Mouse (Mus musculus) kidney, embryonic 15.5 days (tissue): ENCODE measurements at regions not wholly inside any gene's neighbourhood (a gene's known extent, or its start where the extent isn't known, plus 50 kb on each side); places are given as distances from the start of the nearest gene placed in this dataset.

Source experiments
- ATAC-seq: fragments of 200-750 bp; cut with Nextera tagmentation; replicated peaks from 2 replicates; pipeline ENCODE4 v1.8.0; 2017; ENCODE audit warnings: moderate TSS enrichment; ENCODE audit not compliant: low FRiP score
- H3K27ac ChIP-seq: fragments of 300-500 bp; sonication (generic); 2 replicates; pipeline ENCODE4 v1.5.1; 2015; ENCODE audit warnings: mild to moderate bottlenecking, inconsistent platforms
- H3K27me3 ChIP-seq: fragments of 300-500 bp; sonication (generic); 2 replicates; pipeline ENCODE4 v1.6.1; 2015; ENCODE audit warnings: inconsistent platforms
- H3K36me3 ChIP-seq: fragments of 300-500 bp; sonication (generic); 2 replicates; pipeline ENCODE4 v1.6.1; 2015; ENCODE audit warnings: inconsistent platforms
- H3K4me1 ChIP-seq: fragments of 300-500 bp; sonication (generic); 2 replicates; pipeline ENCODE4 v1.6.1; 2015; ENCODE audit warnings: inconsistent platforms
- H3K4me2 ChIP-seq: fragments of 300-500 bp; sonication (generic); 2 replicates; pipeline ENCODE4 v1.6.1; 2015; ENCODE audit warnings: moderate library complexity, mild to moderate bottlenecking, inconsistent platforms
- H3K4me3 ChIP-seq: fragments of 300-500 bp; sonication (generic); replicated peaks from 2 replicates; pipeline ENCODE4 v1.5.1; 2015; ENCODE audit warnings: mild to moderate bottlenecking, inconsistent platforms
- H3K9ac ChIP-seq: fragments of 300-500 bp; sonication (generic); 2 replicates; pipeline ENCODE4 v1.6.1; 2015; ENCODE audit warnings: mild to moderate bottlenecking, inconsistent platforms
- H3K9me3 ChIP-seq: fragments of 300-500 bp; sonication (generic); replicated peaks from 2 replicates; pipeline ENCODE4 v1.6.1; 2016; ENCODE audit warnings: inconsistent platforms
- WGBS: fragments of 180-500 bp; shearing (Covaris S2); methylation state at CpG from one replicate; pipeline ENCODE4 v1.1.7; 2015; ENCODE audit warnings: mixed read lengths; 5-methylcytosine and 5-hydroxymethylcytosine counted together

DNA sequence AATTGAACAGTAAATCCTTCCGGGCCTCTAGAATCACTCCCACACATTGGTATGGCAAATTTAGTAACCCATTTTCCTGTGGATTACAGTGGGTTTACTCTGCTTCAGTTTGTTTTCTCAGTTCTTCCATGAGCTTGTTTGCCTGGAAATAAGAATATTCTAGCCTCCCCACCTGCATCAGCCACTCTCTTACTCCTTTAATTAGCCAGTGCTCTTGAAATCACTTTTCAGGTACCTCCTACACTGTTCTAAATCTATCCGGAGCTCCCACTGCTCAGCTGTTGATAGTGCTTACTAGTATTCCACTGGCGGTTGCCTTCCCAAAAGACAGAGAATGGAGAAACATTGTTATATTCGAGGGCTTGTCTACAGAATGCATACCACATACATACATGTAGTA lies 167.1 kb downstream of the Htr7 start:
- no peak overlapping the region for H3K4me2 ChIP-seq
- no peaks in the 10 kb centered on the region for H3K9me3 ChIP-seq
- H3K27ac ChIP-seq, result no peak overlapping the region
- no peaks in the 10 kb centered on the region for H3K4me1 ChIP-seq
- H3K4me3 ChIP-seq, result no peak overlapping the region
- no peaks in the 10 kb centered on the region for H3K27me3 ChIP-seq
- no peak overlapping the region for H3K9ac ChIP-seq
- no peak for ATAC-seq
- WGBS, result 68% methylated on average over 4 of the region's 4 CpGs
- no peaks in the 10 kb centered on the region for H3K36me3 ChIP-seq

DNA sequence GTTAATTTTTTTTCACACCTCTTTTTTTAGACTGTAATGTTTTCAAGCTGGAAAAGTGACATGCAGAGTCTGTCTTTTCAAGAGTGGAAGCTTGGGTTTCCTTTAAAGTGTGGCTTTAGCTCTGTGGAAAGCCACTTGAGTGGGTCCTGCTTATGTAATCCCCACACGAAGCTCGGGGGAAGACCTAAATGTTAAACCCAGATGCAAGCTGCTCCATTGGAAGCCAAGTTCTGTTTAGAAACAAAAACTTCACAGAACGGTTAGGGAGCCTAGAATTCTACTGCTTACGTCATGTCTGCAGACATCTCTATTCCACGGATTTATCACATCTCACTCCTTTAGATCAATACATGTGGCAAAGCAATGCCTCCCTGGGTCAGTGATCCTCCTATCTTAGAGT lies 171.0 kb downstream of the Htr7 start:
- H3K27ac ChIP-seq, result no peak overlapping the region
- H3K36me3 ChIP-seq, result no peaks in the 10 kb centered on the region
- H3K4me2 ChIP-seq, result no peak overlapping the region
- no peak overlapping the region for H3K9ac ChIP-seq
- H3K4me1 ChIP-seq, result no peaks in the 10 kb centered on the region
- H3K9me3 ChIP-seq, result no peaks in the 10 kb centered on the region
- WGBS, result 79% methylated on average over 5 of the region's 5 CpGs
- H3K27me3 ChIP-seq, result no peaks in the 10 kb centered on the region
- no peak overlapping the region for H3K4me3 ChIP-seq
- no peak for ATAC-seq

DNA sequence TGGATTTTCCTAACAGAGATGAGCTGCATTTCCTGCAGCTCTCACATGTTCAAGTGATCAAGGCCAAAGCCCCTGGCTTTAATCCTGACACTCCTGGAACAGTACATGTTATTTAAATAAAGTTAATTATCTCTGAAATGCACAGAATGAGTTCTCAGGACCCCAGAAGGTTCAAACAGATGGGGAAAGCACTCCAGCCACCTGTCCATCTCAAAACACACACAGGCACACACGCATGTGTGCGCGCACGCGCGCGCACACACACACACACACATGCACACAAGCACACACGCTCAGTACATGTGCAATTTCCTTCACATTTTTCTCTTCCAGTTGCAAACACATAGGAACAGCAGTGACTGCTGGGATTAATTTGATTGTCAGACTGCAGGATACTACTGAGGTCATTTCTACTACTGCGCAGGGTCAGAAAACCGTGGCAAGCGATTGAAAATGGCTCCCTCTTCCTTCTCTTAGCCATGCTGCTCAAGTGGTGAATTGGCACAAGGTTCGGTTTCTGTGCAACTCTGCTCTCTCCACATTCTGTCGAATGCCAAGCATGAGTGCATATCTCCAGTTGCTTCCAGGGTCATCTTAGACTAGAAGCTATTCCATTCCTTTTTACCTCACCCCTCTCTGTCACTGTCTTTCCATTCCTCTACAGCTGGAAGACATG lies 175.4 kb downstream of the Htr7 start:
- Histone ChIP-seq H3K36me3 (no peaks in the 10 kb centered on the region), H3K9ac (no peak overlapping the region), H3K4me1 (no peaks in the 10 kb centered on the region), H3K4me2 (no peak overlapping the region), H3K27me3 (no peaks in the 10 kb centered on the region), H3K4me3 (no peak overlapping the region), H3K9me3 (no peaks in the 10 kb centered on the region), H3K27ac (no peak overlapping the region)
- ATAC-seq, result no peak
- 89% methylated on average over 13 of the region's 13 CpGs for WGBS

DNA sequence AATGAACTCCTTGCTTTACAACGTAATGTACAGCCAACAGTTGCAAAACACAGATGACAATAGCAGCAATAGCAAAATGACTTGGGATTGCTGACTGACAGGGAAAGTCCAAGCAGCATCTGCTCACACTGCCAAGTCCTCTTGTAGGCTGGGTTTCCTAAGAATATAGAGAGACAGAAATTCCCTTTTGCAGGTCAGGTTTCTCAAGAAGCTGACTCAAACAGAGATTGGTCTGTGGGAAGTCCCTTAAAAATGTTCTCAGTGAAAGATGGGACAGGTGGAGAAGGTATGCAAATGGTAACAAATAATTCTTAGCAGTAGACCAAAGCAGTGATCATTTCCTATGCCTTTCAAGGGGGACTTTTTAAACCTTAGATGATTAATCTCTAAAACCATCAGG lies 181.8 kb downstream of the Htr7 start:
- Histone ChIP-seq H3K9ac (no peak overlapping the region), H3K27ac (no peak overlapping the region), H3K4me2 (no peak overlapping the region), H3K4me1 (no peaks in the 10 kb centered on the region), H3K27me3 (no peaks in the 10 kb centered on the region), H3K36me3 (no peaks in the 10 kb centered on the region), H3K4me3 (no peak overlapping the region), H3K9me3 (no peaks in the 10 kb centered on the region)
- 67% methylated on average over 1 of the region's 1 CpGs for WGBS
- no peak for ATAC-seq

DNA sequence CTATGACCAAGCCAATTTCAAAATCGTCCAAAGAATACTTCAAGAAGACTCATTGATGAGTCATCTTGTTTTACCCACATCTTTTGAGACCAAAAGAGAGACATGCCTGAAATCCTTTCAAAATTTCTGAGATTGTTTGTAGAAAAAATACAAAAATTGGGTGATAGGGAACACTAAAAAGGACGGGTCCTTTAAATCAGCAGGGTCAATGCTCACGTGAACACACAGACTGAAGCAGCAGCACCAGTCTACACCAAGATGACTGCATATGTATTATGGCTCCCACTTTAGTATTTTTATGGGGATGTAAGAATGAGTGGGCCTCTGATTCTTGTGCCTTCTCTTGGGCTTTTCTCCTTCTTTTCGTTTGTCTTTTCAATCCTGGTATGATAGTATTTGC lies 186.6 kb downstream of the Htr7 start:
- Histone ChIP-seq H3K27ac (no peak overlapping the region), H3K9me3 (no peaks in the 10 kb centered on the region), H3K4me2 (no peak overlapping the region), H3K9ac (no peak overlapping the region), H3K36me3 (no peaks in the 10 kb centered on the region), H3K27me3 (no peaks in the 10 kb centered on the region), H3K4me3 (no peak overlapping the region), H3K4me1 (no peaks in the 10 kb centered on the region)
- ATAC-seq, result no peak
- 82% methylated on average over 4 of the region's 4 CpGs for WGBS

DNA sequence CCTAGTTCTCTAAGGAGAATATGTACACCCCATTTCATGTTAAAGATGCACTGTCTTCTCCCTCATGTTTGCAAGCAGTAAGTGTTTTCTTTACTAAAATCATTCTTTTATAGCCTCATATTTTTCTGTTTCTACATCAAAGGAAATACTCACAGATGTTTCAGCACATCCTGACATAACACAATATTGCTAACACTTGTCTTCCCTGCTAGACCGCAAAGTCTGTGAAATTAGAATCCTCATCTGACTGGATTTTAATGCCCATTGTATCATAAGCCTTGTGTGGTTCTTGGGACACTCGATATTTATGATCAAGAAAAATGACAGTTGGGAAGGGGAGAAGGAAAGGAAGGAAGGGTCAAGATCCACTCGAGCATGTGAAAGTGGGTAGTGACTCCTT lies 188.8 kb downstream of the Htr7 start:
- no peaks in the 10 kb centered on the region for H3K27me3 ChIP-seq
- H3K9ac ChIP-seq, result no peak overlapping the region
- no peaks in the 10 kb centered on the region for H3K36me3 ChIP-seq
- no peaks in the 10 kb centered on the region for H3K4me1 ChIP-seq
- H3K4me2 ChIP-seq, result no peak overlapping the region
- no peak for ATAC-seq
- 70% methylated on average over 3 of the region's 3 CpGs for WGBS
- no peak overlapping the region for H3K4me3 ChIP-seq
- no peaks in the 10 kb centered on the region for H3K9me3 ChIP-seq
- H3K27ac ChIP-seq, result no peak overlapping the region

DNA sequence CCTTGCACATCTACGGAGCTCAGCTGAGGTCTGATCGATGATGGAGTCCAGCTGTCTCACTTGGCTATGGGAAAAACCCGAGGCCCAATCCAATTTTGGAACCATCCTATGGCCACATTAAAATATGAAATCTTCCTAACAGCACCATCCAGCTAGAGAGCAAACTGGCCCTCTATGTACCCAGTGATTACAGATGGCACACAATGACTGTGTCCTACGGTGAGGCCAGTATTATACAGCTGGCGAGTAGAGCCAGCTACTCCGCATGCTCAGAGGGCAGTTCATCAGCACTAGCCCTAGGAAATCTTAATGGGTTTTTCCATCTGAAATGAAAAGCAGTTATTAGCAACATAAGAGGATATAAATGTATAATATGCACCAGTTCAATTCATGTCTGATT lies 194.3 kb downstream of the Htr7 start:
- WGBS, result 89% methylated on average over 6 of the region's 6 CpGs
- H3K36me3 ChIP-seq, result no peaks in the 10 kb centered on the region
- no peaks in the 10 kb centered on the region for H3K4me1 ChIP-seq

DNA sequence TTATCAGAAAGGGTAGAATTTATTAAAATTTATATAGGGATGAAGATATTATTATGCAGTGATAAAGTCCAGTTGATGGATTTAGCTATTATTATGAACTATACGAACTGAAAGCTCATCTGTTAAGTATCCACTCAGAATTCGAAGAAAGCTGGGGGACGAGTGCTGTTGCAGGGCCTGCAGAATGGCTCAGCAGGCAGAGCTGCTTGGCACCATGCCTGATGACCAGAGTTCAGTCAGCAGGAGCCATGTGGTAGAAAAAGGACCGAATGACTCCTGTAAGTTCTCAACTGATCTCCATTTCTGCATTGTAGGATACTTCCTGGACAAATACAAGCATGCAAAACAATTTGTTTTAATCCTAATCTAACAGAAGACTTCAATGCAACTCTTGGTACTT lies 195.9 kb downstream of the Htr7 start:
- ATAC-seq, result no peak
- Histone ChIP-seq H3K9me3 (no peaks in the 10 kb centered on the region), H3K4me1 (no peaks in the 10 kb centered on the region), H3K4me3 (no peak overlapping the region), H3K36me3 (no peaks in the 10 kb centered on the region), H3K27ac (no peak overlapping the region), H3K4me2 (no peak overlapping the region), H3K27me3 (no peaks in the 10 kb centered on the region), H3K9ac (no peak overlapping the region)
- WGBS, result 71% methylated on average over 4 of the region's 4 CpGs

More for the DNA sequence above, 194.3 kb downstream of the Htr7 start:
- Histone ChIP-seq H3K4me3 (no peak overlapping the region), H3K27me3 (no peaks in the 10 kb centered on the region), H3K4me2 (no peak overlapping the region), H3K9me3 (no peaks in the 10 kb centered on the region), H3K27ac (no peak overlapping the region), H3K9ac (no peak overlapping the region)
- ATAC-seq, result no peak

DNA sequence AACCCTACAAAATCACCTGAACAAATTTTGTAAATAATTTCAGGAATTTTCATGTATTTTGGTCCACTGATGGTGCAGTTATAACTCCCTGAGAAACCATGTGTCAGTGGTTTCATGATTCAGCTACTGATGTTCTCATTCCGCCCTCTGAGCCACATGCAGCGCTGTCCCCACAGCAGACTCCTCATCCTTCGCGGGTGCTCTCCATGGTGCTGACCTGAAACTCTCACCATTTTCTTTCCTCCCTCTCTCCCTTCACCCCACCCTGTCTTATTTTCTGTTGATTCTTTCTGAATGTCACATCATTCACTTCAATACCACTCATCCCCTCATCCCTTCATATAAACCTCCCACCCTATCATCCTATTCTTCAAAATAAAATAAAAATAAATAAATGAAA lies 224.3 kb downstream of the Htr7 start:
- no peak overlapping the region for H3K4me3 ChIP-seq
- H3K9ac ChIP-seq, result no peak overlapping the region
- H3K4me1 ChIP-seq, result no peaks in the 10 kb centered on the region
- 4% methylated on average over 4 of the region's 4 CpGs for WGBS
- H3K9me3 ChIP-seq, result no peaks in the 10 kb centered on the region
- no peak overlapping the region for H3K4me2 ChIP-seq
- no peaks in the 10 kb centered on the region for H3K36me3 ChIP-seq
- H3K27ac ChIP-seq, result no peak overlapping the region
- no peaks in the 10 kb centered on the region for H3K27me3 ChIP-seq
- peak; percentile 70; the same call in 1 of the 2 replicates for ATAC-seq

DNA sequence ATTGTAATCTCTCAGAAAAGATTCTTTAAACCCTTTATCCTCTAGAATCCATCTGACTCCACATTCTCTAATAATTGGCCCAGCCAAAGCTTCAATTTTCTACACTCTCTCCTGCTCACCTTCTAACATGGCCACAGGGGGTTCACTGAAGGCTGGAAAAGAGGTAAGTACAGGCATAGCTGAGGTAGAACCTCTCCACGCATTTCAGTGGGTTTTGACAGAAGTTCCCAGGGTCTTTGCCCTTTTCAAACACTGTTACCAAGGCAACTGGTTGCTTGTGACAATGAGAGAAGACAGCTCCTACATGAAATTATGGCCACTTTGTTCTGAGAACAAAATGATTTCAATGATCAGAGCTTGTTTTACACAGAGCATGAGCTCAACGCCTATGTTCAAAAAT lies 231.2 kb downstream of the Htr7 start:
- ATAC-seq, result no peak
- Histone ChIP-seq H3K9ac (no peak overlapping the region), H3K27me3 (no peaks in the 10 kb centered on the region), H3K36me3 (no peaks in the 10 kb centered on the region), H3K4me1 (no peaks in the 10 kb centered on the region), H3K4me2 (no peak overlapping the region), H3K4me3 (no peak overlapping the region), H3K27ac (no peak overlapping the region), H3K9me3 (no peaks in the 10 kb centered on the region)
- WGBS, result 79% methylated on average over 2 of the region's 2 CpGs

DNA sequence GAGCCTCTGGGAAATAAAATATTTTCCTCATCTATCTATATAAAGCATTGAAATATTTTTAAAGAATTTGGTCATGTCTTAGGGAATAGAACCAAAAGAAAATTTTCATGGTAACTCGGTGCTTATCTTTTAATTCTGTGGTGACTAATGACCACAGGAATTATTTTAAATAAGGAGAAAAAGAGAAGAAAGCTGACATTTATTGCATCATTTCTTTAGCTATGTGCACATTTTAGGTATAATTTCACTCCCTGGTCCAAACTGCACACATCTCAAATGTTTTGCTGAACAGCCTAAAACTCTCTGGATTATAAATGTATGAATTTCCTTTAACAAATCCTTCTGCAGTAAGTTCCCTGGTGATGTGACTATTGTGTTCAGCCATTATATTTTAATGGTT lies 237.7 kb downstream of the Htr7 start:
- no peak for ATAC-seq
- no peaks in the 10 kb centered on the region for H3K27me3 ChIP-seq
- 91% methylated on average over 1 of the region's 1 CpGs for WGBS
- H3K9me3 ChIP-seq, result no peaks in the 10 kb centered on the region
- H3K27ac ChIP-seq, result no peak overlapping the region
- no peak overlapping the region for H3K4me3 ChIP-seq
- no peaks in the 10 kb centered on the region for H3K36me3 ChIP-seq
- H3K4me2 ChIP-seq, result no peak overlapping the region
- H3K4me1 ChIP-seq, result no peaks in the 10 kb centered on the region
- no peak overlapping the region for H3K9ac ChIP-seq

DNA sequence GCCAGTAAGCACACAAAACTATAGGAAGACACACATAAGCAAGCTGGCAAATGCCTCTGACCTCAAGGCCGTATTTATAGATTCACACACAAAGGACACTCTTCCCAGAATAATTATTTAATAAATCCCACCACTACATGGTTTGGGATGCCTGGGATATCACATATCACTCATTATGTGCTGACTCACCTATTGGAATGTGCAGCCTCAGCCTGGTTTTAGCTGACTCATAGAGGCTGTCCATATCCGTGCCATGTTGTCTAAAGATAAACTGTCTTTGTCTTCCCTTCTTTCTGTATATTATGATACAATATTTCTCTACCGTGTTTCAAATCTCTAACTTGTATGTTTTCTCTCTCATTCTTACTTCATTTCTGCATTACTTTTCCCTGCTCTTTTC lies 262.6 kb downstream of the Htr7 start:
- no peak overlapping the region for H3K4me3 ChIP-seq
- H3K27ac ChIP-seq, result no peak overlapping the region
- no peak overlapping the region for H3K9ac ChIP-seq
- H3K9me3 ChIP-seq, result no peaks in the 10 kb centered on the region
- no peaks in the 10 kb centered on the region for H3K36me3 ChIP-seq
- 81% methylated on average over 3 of the region's 3 CpGs for WGBS
- H3K4me1 ChIP-seq, result no peaks in the 10 kb centered on the region
- ATAC-seq, result no peak
- no peaks in the 10 kb centered on the region for H3K27me3 ChIP-seq
- H3K4me2 ChIP-seq, result no peak overlapping the region

DNA sequence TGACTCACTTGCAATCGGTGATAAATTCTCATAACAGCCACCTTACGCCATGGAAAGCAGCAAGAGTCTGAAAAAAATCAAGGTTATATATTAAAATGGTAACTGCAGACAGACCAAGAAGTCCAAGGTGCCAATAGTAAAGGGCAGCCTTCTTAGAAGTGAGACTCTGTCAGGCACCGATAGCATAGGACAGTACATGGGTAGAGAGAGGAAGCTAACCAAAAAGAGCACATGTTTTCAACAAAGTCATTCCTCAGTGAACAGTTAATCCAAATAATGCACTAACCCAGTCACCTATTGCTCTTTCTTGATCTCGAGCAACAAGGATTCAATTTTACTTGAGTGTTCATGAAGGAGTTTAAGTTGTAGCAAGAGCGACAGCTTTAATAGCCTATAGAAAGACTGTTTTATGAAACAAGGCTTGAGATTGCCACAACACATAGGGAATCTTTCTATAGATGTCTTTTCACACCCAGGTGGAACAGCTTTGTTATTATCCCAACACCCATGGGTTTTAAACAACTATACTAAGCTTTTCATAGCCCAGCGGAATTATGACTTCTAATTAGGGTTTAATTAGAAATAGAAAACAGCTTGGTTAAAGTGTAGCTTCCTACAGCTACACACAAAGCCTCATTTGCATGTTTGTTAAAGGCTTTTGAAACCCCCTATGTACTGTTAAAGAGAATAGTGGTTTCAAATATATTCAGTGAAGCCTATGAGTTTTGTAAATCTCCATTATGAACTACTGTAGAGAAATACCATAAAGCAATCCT lies 269.9 kb downstream of the Htr7 start:
- no peaks in the 10 kb centered on the region for H3K36me3 ChIP-seq
- WGBS, result 86% methylated on average over 6 of the region's 6 CpGs
- H3K27ac ChIP-seq, result no peak overlapping the region
- H3K4me3 ChIP-seq, result no peak overlapping the region
- H3K27me3 ChIP-seq, result no peaks in the 10 kb centered on the region
- no peak for ATAC-seq
- H3K9me3 ChIP-seq, result no peaks in the 10 kb centered on the region
- H3K4me1 ChIP-seq, result no peaks in the 10 kb centered on the region
- no peak overlapping the region for H3K9ac ChIP-seq
- H3K4me2 ChIP-seq, result no peak overlapping the region
